Mouse (Mus musculus) erythroblast, embryonic 14.5 days (primary cell): ENCODE data around the gene Neurl1b.

Experiments used
- GATA1 ChIP-seq: IDR thresholded peaks from 2 replicates; pipeline ENCODE4 v1.6.1; 2012; ENCODE audit warnings: low read length, inconsistent platforms, mixed read lengths
- TAL1 ChIP-seq: IDR thresholded peaks from 3 replicates; pipeline ENCODE4 v1.6.1; 2012; ENCODE audit warnings: low read length, inconsistent platforms, mixed read lengths

GRCm38 (mm10) chr17:26390666-26391065 lies 24.0 kb upstream of the Neurl1b start:
- no peak for TF ChIP-seq GATA1
- no peak for TF ChIP-seq TAL1
